Mouse (Mus musculus): ENCODE results near the gene Rgs10. TPM values are rescaled to one million over a fixed set of nuclear protein-coding genes. Genes with fewer than 3 reads are reported as not detected.

Gene Rgs10
- total RNA-seq, 2 experiments from 2014 or later: 42.3 to 45.3 TPM

- no peak for DNase-seq (ENCODE audit: low spot score in 2 of 2)
Measured at GRCm38 (mm10) chr7:128374156-128374555, 44.4 kb downstream of the Rgs10 start.

- DNase-seq (ENCODE audit: low spot score in 2 of 2): no peak
Measured at GRCm38 (mm10) chr7:128373751-128374150, 44.8 kb downstream of the Rgs10 start.

GRCm38 (mm10) chr7:128372331-128372730 is 46.2 kb downstream of the Rgs10 start:
- DNase-seq (ENCODE audit: low spot score in 2 of 2): no peak

- DNase-seq (ENCODE audit: low spot score in 2 of 2): no peak
Measured at GRCm38 (mm10) chr7:128369366-128369765, 49.2 kb downstream of the Rgs10 start.

GRCm38 (mm10) chr7:128368828-128369227 is 49.7 kb downstream of the Rgs10 start:
- DNase-seq (ENCODE audit: low spot score in 2 of 2): no peak

- no peak for DNase-seq (ENCODE audit: low spot score in 2 of 2)
Measured at GRCm38 (mm10) chr7:128366654-128367053, 51.9 kb downstream of the Rgs10 start.

- no peak for DNase-seq (ENCODE audit: low spot score in 2 of 2)
Measured at GRCm38 (mm10) chr7:128365096-128365715, 53.4 kb downstream of the Rgs10 start.

GRCm38 (mm10) chr7:128364526-128364925 is 54.0 kb downstream of the Rgs10 start:
- DNase-seq (ENCODE audit: low spot score in 2 of 2): no peak

GRCm38 (mm10) chr7:128363806-128364205 is 54.8 kb downstream of the Rgs10 start:
- DNase-seq (ENCODE audit: low spot score in 2 of 2): no peak

GRCm38 (mm10) chr7:128362916-128363315 is 55.6 kb downstream of the Rgs10 start:
- no peak for DNase-seq (ENCODE audit: low spot score in 2 of 2)

GRCm38 (mm10) chr7:128359741-128360140 is 58.8 kb downstream of the Rgs10 start:
- no peak for DNase-seq (ENCODE audit: low spot score in 2 of 2)

GRCm38 (mm10) chr7:128359164-128359563 is 59.4 kb downstream of the Rgs10 start:
- DNase-seq (ENCODE audit: low spot score in 2 of 2): no peak

- DNase-seq (ENCODE audit: low spot score in 2 of 2): no peak
Measured at GRCm38 (mm10) chr7:128358741-128359140, 59.8 kb downstream of the Rgs10 start.

GRCm38 (mm10) chr7:128356868-128357755 is 61.4 kb downstream of the Rgs10 start:
- DNase-seq (ENCODE audit: low spot score in 2 of 2): no peak

- no peak for DNase-seq (ENCODE audit: low spot score in 2 of 2)
Measured at GRCm38 (mm10) chr7:128355463-128355862, 63.1 kb downstream of the Rgs10 start.

GRCm38 (mm10) chr7:128352721-128353120 is 65.8 kb downstream of the Rgs10 start:
- DNase-seq (ENCODE audit: low spot score in 2 of 2): no peak

GRCm38 (mm10) chr7:128351176-128351575 is 67.4 kb downstream of the Rgs10 start:
- DNase-seq (ENCODE audit: low spot score in 2 of 2): no peak

GRCm38 (mm10) chr7:128350316-128350715 is 68.2 kb downstream of the Rgs10 start:
- no peak for DNase-seq (ENCODE audit: low spot score in 2 of 2)

- no peak for DNase-seq (ENCODE audit: low spot score in 2 of 2)
Measured at GRCm38 (mm10) chr7:128349751-128350150, 68.8 kb downstream of the Rgs10 start.

GRCm38 (mm10) chr7:128348608-128349007 is 70.0 kb downstream of the Rgs10 start:
- no peak for DNase-seq (ENCODE audit: low spot score in 2 of 2)

GRCm38 (mm10) chr7:128346991-128347390 is 71.6 kb downstream of the Rgs10 start:
- DNase-seq (ENCODE audit: low spot score in 2 of 2): no peak

- no peak for DNase-seq (ENCODE audit: low spot score in 2 of 2)
Measured at GRCm38 (mm10) chr7:128346522-128346921, 72.0 kb downstream of the Rgs10 start.

GRCm38 (mm10) chr7:128345691-128346090 is 72.9 kb downstream of the Rgs10 start:
- no peak for DNase-seq (ENCODE audit: low spot score in 2 of 2)
